Mouse (Mus musculus) C2C12 (cell line): ENCODE results near the gene Pigf.

Experiments
- CEBPB ChIP-seq: IDR thresholded peaks from one replicate; pipeline ENCODE4 v1.6.1; 2011; ENCODE audit warnings: low read depth, mild to moderate bottlenecking, control low read depth, moderate library complexity
- CTCF ChIP-seq: IDR thresholded peaks from one replicate; pipeline ENCODE4 v1.5.1; 2011; ENCODE audit not compliant: control insufficient read depth, insufficient read depth, insufficient read length
- FOSL1 ChIP-seq: IDR thresholded peaks from one replicate; pipeline ENCODE4 v1.8.0; 2011; ENCODE audit warnings: mild to moderate bottlenecking, low read length; ENCODE audit not compliant: poor library complexity, insufficient read depth, severe bottlenecking
- MAX ChIP-seq: IDR thresholded peaks from one replicate; pipeline ENCODE4 v1.6.1; 2011; ENCODE audit warnings: mild to moderate bottlenecking, control low read depth
- MYOD1 ChIP-seq: IDR thresholded peaks from one replicate; pipeline ENCODE4 v1.6.1; 2011; ENCODE audit warnings: low read depth; ENCODE audit not compliant: control insufficient read depth, insufficient read length
- MYOG ChIP-seq: IDR thresholded peaks from one replicate; pipeline ENCODE4 v1.6.1; 2011; ENCODE audit not compliant: control insufficient read depth, insufficient read length; ENCODE audit errors: extremely low read depth
- USF1 ChIP-seq: IDR thresholded peaks from one replicate; pipeline ENCODE4 v1.6.1; 2011; ENCODE audit warnings: low read depth, mild to moderate bottlenecking, control low read depth, moderate library complexity

GRCm38 (mm10) chr17:86997323-86997722, 27.9 kb downstream of the Pigf start:
- TF ChIP-seq MYOD1 (no peak), CTCF (no peak), USF1 (no peak), MAX (no peak), MYOG (no peak), FOSL1 (no peak), CEBPB (no peak)
